Mouse (Mus musculus) MEL (cell line): ENCODE results near the gene Accs. TPM values are rescaled to one million over a fixed set of nuclear protein-coding genes. Genes with fewer than 3 reads are reported as not detected.

Experiments
- DNase-seq: peaks from one replicate; pipeline ENCODE4 v3.0.0; 2011; ENCODE audit warnings: low read depth, low spot score
- H3K27ac ChIP-seq: 2 replicates; pipeline ENCODE4 v1.5.1; 2012; ENCODE audit warnings: low read depth, mild to moderate bottlenecking, control low read depth, low read length, moderate library complexity; ENCODE audit not compliant: control insufficient read depth
- H3K27me3 ChIP-seq, 2 experiments: fragments of 150-350 bp in 1 of 2; sonication (generic) in 1 of 2; 2 replicates each; pipeline ENCODE4 v1.6.1; 2012; ENCODE audit warnings: low read length in 2 of 2, mild to moderate bottlenecking in 2 of 2, improper control_type of control experiment in 1 of 2, moderate library complexity in 1 of 2; ENCODE audit not compliant: insufficient read depth in 2 of 2, control insufficient read depth in 1 of 2
- H3K36me3 ChIP-seq, 2 experiments: 2 replicates each; pipeline ENCODE4 v1.6.1; 2012 to 2014; ENCODE audit warnings: low read length in 2 of 2, improper control_type of control experiment in 1 of 2, inconsistent platforms in 1 of 2, mild to moderate bottlenecking in 1 of 2; ENCODE audit not compliant: insufficient read depth in 2 of 2, control insufficient read depth in 1 of 2
- H3K4me1 ChIP-seq, 2 experiments: fragments of 150-350 bp in 1 of 2; sonication (generic) in 1 of 2; 2 replicates each; pipeline ENCODE4 v1.6.1; 2012; ENCODE audit warnings: low read length in 2 of 2, improper control_type of control experiment in 1 of 2, mild to moderate bottlenecking in 1 of 2; ENCODE audit not compliant: insufficient read depth in 2 of 2, control insufficient read depth in 1 of 2
- H3K4me3 ChIP-seq, 2 experiments: fragments of 150-350 bp in 1 of 2; sonication (generic) in 1 of 2; 2 replicates each; pipeline ENCODE4 v1.5.1; 2012; ENCODE audit warnings: low read depth in 2 of 2, low read length in 2 of 2, mild to moderate bottlenecking in 2 of 2, moderate library complexity in 2 of 2, control low read depth in 1 of 2, improper control_type of control experiment in 1 of 2; ENCODE audit not compliant: control insufficient read depth in 1 of 2, insufficient read depth in 1 of 2
- H3K79me2 ChIP-seq: 2 replicates; pipeline ENCODE4 v1.6.1; 2012; ENCODE audit warnings: mild to moderate bottlenecking, low read length, moderate library complexity; ENCODE audit not compliant: control insufficient read depth, poor library complexity, insufficient read depth
- H3K9ac ChIP-seq: 2 replicates; pipeline ENCODE4 v1.6.1; 2012; ENCODE audit warnings: low read depth, mild to moderate bottlenecking, control low read depth, low read length, moderate library complexity; ENCODE audit not compliant: control insufficient read depth, poor library complexity, severe bottlenecking
- H3K9me3 ChIP-seq: fragments of 150-350 bp; sonication (generic); replicated peaks from 2 replicates; pipeline ENCODE4 v1.6.1; 2012; ENCODE audit warnings: mild to moderate bottlenecking, low read length, improper control_type of control experiment, moderate library complexity; ENCODE audit not compliant: insufficient read depth
- CHD2 ChIP-seq: IDR thresholded peaks from 2 replicates; pipeline ENCODE4 v1.6.1; 2011; ENCODE audit warnings: low read length, improper control_type of control experiment
- CTCF ChIP-seq, 3 experiments: IDR thresholded peaks in 2 of 3; conservative IDR thresholded peaks in 1 of 3; 2 replicates each; pipeline ENCODE4 v1.5.1; 2011 to 2012; ENCODE audit warnings: low read length in 3 of 3, low read depth in 2 of 3, mild to moderate bottlenecking in 2 of 3, improper control_type of control experiment in 1 of 3, inconsistent platforms in 1 of 3, mixed read lengths in 1 of 3, moderate library complexity in 1 of 3; ENCODE audit not compliant: control insufficient read depth in 1 of 3, insufficient read depth in 1 of 3, poor library complexity in 1 of 3, severe bottlenecking in 1 of 3
- ETS1 ChIP-seq: IDR thresholded peaks from 2 replicates; pipeline ENCODE4 v1.6.1; 2012; ENCODE audit warnings: low read depth, mild to moderate bottlenecking, inconsistent platforms, low read length, improper control_type of control experiment, moderate library complexity
- GATA1 ChIP-seq: IDR thresholded peaks from 2 replicates; pipeline ENCODE4 v1.6.1; 2011; ENCODE audit warnings: low read depth, low read length, improper control_type of control experiment
- HCFC1 ChIP-seq: IDR thresholded peaks from 2 replicates; pipeline ENCODE4 v1.6.1; 2012; ENCODE audit warnings: low read depth, mild to moderate bottlenecking, inconsistent platforms, low read length, improper control_type of control experiment, moderate library complexity
- KAT2A ChIP-seq: conservative IDR thresholded peaks from 2 replicates; pipeline ENCODE4 v1.6.1; 2012; ENCODE audit warnings: low read depth, low read length, improper control_type of control experiment, inconsistent platforms
- MAFK ChIP-seq: IDR thresholded peaks from 2 replicates; pipeline ENCODE4 v1.6.1; 2011; ENCODE audit warnings: low read depth, mild to moderate bottlenecking, low read length, improper control_type of control experiment, borderline replicate concordance
- MAZ ChIP-seq: IDR thresholded peaks from 2 replicates; pipeline ENCODE4 v1.6.1; 2012; ENCODE audit warnings: low read depth, mild to moderate bottlenecking, inconsistent platforms, low read length, improper control_type of control experiment
- MEF2A ChIP-seq: IDR thresholded peaks from 2 replicates; pipeline ENCODE4 v1.6.1; 2014; ENCODE audit warnings: low read depth, mild to moderate bottlenecking, inconsistent platforms, low read length, improper control_type of control experiment; ENCODE audit not compliant: poor library complexity, insufficient replicate concordance, severe bottlenecking; ENCODE audit errors: extremely low read depth
- MXI1 ChIP-seq: IDR thresholded peaks from 2 replicates; pipeline ENCODE4 v1.6.1; 2011; ENCODE audit warnings: mild to moderate bottlenecking, low read depth, low read length, improper control_type of control experiment
- MYC ChIP-seq: IDR thresholded peaks from 2 replicates; pipeline ENCODE4 v1.6.1; 2011; ENCODE audit warnings: low read depth, mild to moderate bottlenecking, low read length, improper control_type of control experiment, moderate library complexity
- NELFE ChIP-seq: IDR thresholded peaks from 2 replicates; pipeline ENCODE4 v1.6.1; 2011; ENCODE audit warnings: low read depth, low read length, improper control_type of control experiment
- POLR2AphosphoS2 ChIP-seq: IDR thresholded peaks from 2 replicates; pipeline ENCODE4 v1.6.1; 2011; ENCODE audit warnings: low read length, improper control_type of control experiment
- POLR2AphosphoS5 ChIP-seq: IDR thresholded peaks from 2 replicates; pipeline ENCODE4 v1.6.1; 2012; ENCODE audit warnings: low read depth, borderline replicate concordance, mild to moderate bottlenecking, inconsistent platforms, low read length, moderate library complexity, mixed read lengths
- RAD21 ChIP-seq: IDR thresholded peaks from 2 replicates; pipeline ENCODE4 v1.6.1; 2011; ENCODE audit warnings: mild to moderate bottlenecking, low read depth, low read length, improper control_type of control experiment
- RCOR1 ChIP-seq: IDR thresholded peaks from 2 replicates; pipeline ENCODE4 v1.6.1; 2012; ENCODE audit warnings: low read depth, mild to moderate bottlenecking, inconsistent platforms, low read length, improper control_type of control experiment
- SIN3A ChIP-seq: IDR thresholded peaks from 2 replicates; pipeline ENCODE4 v1.6.1; 2012; ENCODE audit warnings: low read length, improper control_type of control experiment, inconsistent platforms
- TAL1 ChIP-seq: IDR thresholded peaks from 2 replicates; pipeline ENCODE4 v1.6.1; 2012; ENCODE audit warnings: mild to moderate bottlenecking, inconsistent platforms, low read length, moderate library complexity, mixed read lengths
- UBTF ChIP-seq: IDR thresholded peaks from 2 replicates; pipeline ENCODE4 v1.6.1; 2012; ENCODE audit warnings: low read depth, mild to moderate bottlenecking, inconsistent platforms, low read length, improper control_type of control experiment, moderate library complexity, borderline replicate concordance; ENCODE audit not compliant: insufficient read depth
- USF1 ChIP-seq: IDR thresholded peaks from 2 replicates; pipeline ENCODE4 v1.6.1; 2014; ENCODE audit warnings: low read depth, mild to moderate bottlenecking, inconsistent platforms, low read length, improper control_type of control experiment, moderate library complexity
- ZKSCAN1 ChIP-seq: IDR thresholded peaks from 2 replicates; pipeline ENCODE4 v1.6.1; 2012; ENCODE audit warnings: low read depth, mild to moderate bottlenecking, inconsistent platforms, low read length, improper control_type of control experiment, moderate library complexity
- polyA plus RNA-seq, 2 experiments: library from polyadenylated mRNA; stranded (reverse) in 1 of 2; unstranded in 1 of 2; fragments of >175 nt in 1 of 2; fragments of >200 nt in 1 of 2; gene quantifications; 2 replicates each; pipeline versions ENCODE4 v1.2.1 to v1.2.4; 2012; ENCODE audit warnings: low replicate concordance in 2 of 2, low read depth in 1 of 2; ENCODE audit not compliant: insufficient read length in 2 of 2, insufficient read depth in 1 of 2, missing spikeins in 1 of 2
- total RNA-seq: library from RNA; depleted of rRNA; stranded (reverse); fragments of 300-350 nt; gene quantifications from 2 replicates; pipeline ENCODE4 v1.2.3, GENCODE M21; 2012

Gene Accs
- total and polyA plus RNA-seq, 3 experiments, result 1.0 to 4.5 TPM; not detected in 1

GRCm38 (mm10) chr2:93869107-93869600 is 19.4 kb upstream of the Accs start, which contains the start of gene Accsl:
Accsl (minus strand) TSS chr2:93869157.
- no peak within 1 kb of the TSS for H3K27ac ChIP-seq
- no peak within 1 kb of the TSS for H3K9ac ChIP-seq
- no peaks in the 10 kb centered on the region for H3K79me2 ChIP-seq
- H3K9me3 ChIP-seq, result no peaks in the 10 kb centered on the region
- DNase-seq, result no peak
- no peak within 1 kb of the TSS for H3K4me3 ChIP-seq
- TF ChIP-seq SIN3A (no peak), GATA1 (no peak), ZKSCAN1 (no peak), RCOR1 (no peak), TAL1 (no peak), ETS1 (no peak), NELFE (no peak), MAZ (no peak), CTCF (IDR thresholded peaks at IDR 0.05 in 2 of 3, conservative IDR thresholded peaks at IDR 0.05 in 1 of 3; ENCODE audit: control insufficient read depth in 1 of 3, insufficient read depth in 1 of 3, low read depth in 2 of 3, low read length in 3 of 3, poor library complexity in 1 of 3, severe bottlenecking in 1 of 3) (no peak), POLR2AphosphoS5 (no peak), MEF2A (no peak), MXI1 (no peak), RAD21 (no peak), UBTF (no peak), MYC (no peak), USF1 (no peak), POLR2AphosphoS2 (no peak), MAFK (no peak), HCFC1 (no peak), CHD2 (no peak)
- H3K4me1 ChIP-seq, result no peaks in the 10 kb centered on the region
- H3K27me3 ChIP-seq, result peaks cover 16 to 23% of the 10 kb centered on the region in 2 experiments
- no peaks in the 10 kb centered on the region for H3K36me3 ChIP-seq

GRCm38 (mm10) chr2:93868566-93868965 is 18.8 kb upstream of the Accs start:
- TF ChIP-seq KAT2A (no peak), CTCF (IDR thresholded peaks at IDR 0.05 in 2 of 3, conservative IDR thresholded peaks at IDR 0.05 in 1 of 3; ENCODE audit: control insufficient read depth in 1 of 3, insufficient read depth in 1 of 3, low read depth in 2 of 3, low read length in 3 of 3, poor library complexity in 1 of 3, severe bottlenecking in 1 of 3) (peak in 1 of 3 experiments; percentile 12; a peak in 1 of 6 replicates)
- H3K4me1 ChIP-seq, result no peaks in the 10 kb centered on the region
- H3K36me3 ChIP-seq, result no peaks in the 10 kb centered on the region
- no peak for DNase-seq
- no peaks in the 10 kb centered on the region for H3K79me2 ChIP-seq
- peaks cover 16 to 23% of the 10 kb centered on the region in 2 experiments for H3K27me3 ChIP-seq
- no peaks in the 10 kb centered on the region for H3K9me3 ChIP-seq
- H3K27ac ChIP-seq, result no peak overlapping the region
- H3K4me3 ChIP-seq, result no peak overlapping the region
- H3K9ac ChIP-seq, result no peak overlapping the region
